Mouse (Mus musculus) gastrocnemius, adult 8-10 months (tissue): ENCODE results near the gene Ilf2. TPM values are rescaled to one million over a fixed set of nuclear protein-coding genes. Genes with fewer than 3 reads are reported as not detected.

Source experiments
- DNase-seq, 2 experiments: peaks; one replicate each; pipeline ENCODE4 v3.0.0; 2022; ENCODE audit warnings: low spot score in 2 of 2
- total RNA-seq, 4 experiments: library from RNA; stranded (reverse); gene quantifications; 2 replicates each; pipeline ENCODE4 v1.2.4; 2022

Ilf2 gene
- total RNA-seq, 4 experiments from 2014 or later: 24.4 to 33.4 (median 26.9) TPM

- DNase-seq: no peak
These were observed 14.0 kb upstream of the Ilf2 start for GRCm38 (mm10) chr3:90461935-90462334.

- DNase-seq: no peak
These were observed 13.3 kb upstream of the Ilf2 start for GRCm38 (mm10) chr3:90462579-90462978.

GRCm38 (mm10) chr3:90464552-90465080, 11.3 kb upstream of the Ilf2 start:
- peak; percentile 8 to 12 for DNase-seq

GRCm38 (mm10) chr3:90465081-90465685, 10.7 kb upstream of the Ilf2 start:
- peak in 1 of 2 experiments; percentile 10 for DNase-seq

GRCm38 (mm10) chr3:90465686-90466310, 10.1 kb upstream of the Ilf2 start, which contains the start of gene Npr1:
TSS of gene Npr1 (minus strand) at chr3:90465866.
- peak in 1 of 2 experiments; percentile 24 for DNase-seq

- peak; percentile 24 to 33 for DNase-seq
These were observed 9.6 kb upstream of the Ilf2 start for GRCm38 (mm10) chr3:90466311-90466766.

GRCm38 (mm10) chr3:90467618-90468300, 8.2 kb upstream of the Ilf2 start:
- no peak for DNase-seq

GRCm38 (mm10) chr3:90472213-90472612, 3.7 kb upstream of the Ilf2 start:
- peak in 1 of 2 experiments; percentile 17 for DNase-seq

- DNase-seq: no peak
These were observed 635 bp upstream of the Ilf2 start for GRCm38 (mm10) chr3:90475151-90475830.

GRCm38 (mm10) chr3:90486998-90487397, 11.1 kb downstream of the Ilf2 start:
- no peak for DNase-seq

- no peak for DNase-seq
These were observed 12.7 kb downstream of the Ilf2 start for GRCm38 (mm10) chr3:90488576-90488975.

- DNase-seq: peak; percentile 94 to 96
These were observed 14.8 kb downstream of the Ilf2 start, which contains the start of gene Snapin for GRCm38 (mm10) chr3:90490696-90491256. TSS of gene Snapin (minus strand) at chr3:90491033.

- DNase-seq: no peak
These were observed 15.4 kb downstream of the Ilf2 start for GRCm38 (mm10) chr3:90491350-90491749.

- no peak for DNase-seq
These were observed 18.1 kb downstream of the Ilf2 start for GRCm38 (mm10) chr3:90493831-90494540.

GRCm38 (mm10) chr3:90495850-90496525, 20.1 kb downstream of the Ilf2 start:
- no peak for DNase-seq

- no peak for DNase-seq
These were observed 21.7 kb downstream of the Ilf2 start for GRCm38 (mm10) chr3:90497597-90497996.

- DNase-seq: no peak
These were observed 27.5 kb downstream of the Ilf2 start for GRCm38 (mm10) chr3:90503444-90503843.

- DNase-seq: no peak
These were observed 29.3 kb downstream of the Ilf2 start for GRCm38 (mm10) chr3:90505216-90505615.

GRCm38 (mm10) chr3:90506362-90506761, 30.4 kb downstream of the Ilf2 start:
- DNase-seq: no peak
